Mouse (Mus musculus) forebrain, embryonic 14.5 days (tissue): ENCODE measurements around the gene Dnah14. TPM values are rescaled to one million over a fixed set of nuclear protein-coding genes. Genes with fewer than 3 reads are reported as not detected.

Source experiments
- ATAC-seq: fragments of 200-750 bp; cut with Nextera tagmentation; 2 replicates; pipeline ENCODE4 v1.8.0; 2017; ENCODE audit warnings: mild to moderate bottlenecking, moderate library complexity
- DNase-seq: peaks from one replicate; pipeline ENCODE4 v3.0.0-alpha.2; 2015; ENCODE audit warnings: low spot score
- H3K27ac ChIP-seq: fragments of 300-500 bp; sonication (generic); 2 replicates; pipeline ENCODE4 v1.5.1; 2014; ENCODE audit warnings: low read depth, mild to moderate bottlenecking, control low read depth, low read length, moderate library complexity
- H3K27me3 ChIP-seq: fragments of 300-500 bp; sonication (generic); replicated peaks from 2 replicates; pipeline ENCODE4 v1.6.1; 2014; ENCODE audit warnings: low read length, control low read depth, mixed read lengths; ENCODE audit not compliant: control insufficient read depth, insufficient read depth
- H3K36me3 ChIP-seq: fragments of 300-500 bp; sonication (generic); 2 replicates; pipeline ENCODE4 v1.6.1; 2014; ENCODE audit warnings: low read length, control low read depth; ENCODE audit not compliant: control insufficient read depth, insufficient read depth
- H3K4me1 ChIP-seq: fragments of 300-500 bp; sonication (generic); 2 replicates; pipeline ENCODE4 v1.6.1; 2014; ENCODE audit warnings: antibody characterized with exemption, low read length, control low read depth; ENCODE audit not compliant: control insufficient read depth, insufficient read depth
- H3K4me2 ChIP-seq: fragments of 300-500 bp; sonication (generic); 2 replicates; pipeline ENCODE4 v1.6.1; 2014; ENCODE audit warnings: mild to moderate bottlenecking, control low read depth, low read length
- H3K4me3 ChIP-seq: fragments of 300-500 bp; sonication (generic); 2 replicates; pipeline ENCODE4 v1.5.1; 2014; ENCODE audit warnings: low read depth, low read length, control low read depth
- H3K9ac ChIP-seq: fragments of 300-500 bp; sonication (generic); 2 replicates; pipeline ENCODE4 v1.6.1; 2014; ENCODE audit warnings: mild to moderate bottlenecking, low read length, control low read depth, moderate library complexity
- H3K9me3 ChIP-seq: fragments of 300-500 bp; sonication (generic); replicated peaks from 2 replicates; pipeline ENCODE4 v1.6.1; 2016; ENCODE audit warnings: low read length, control low read depth, mixed read lengths; ENCODE audit not compliant: control insufficient read depth
- whole genome bisulfite sequencing: fragments of 180-500 bp; shearing (Covaris S2); extraction: QIAGEN DNeasy Blood & Tissue Kit; methylation state at CpG from one replicate; pipeline ENCODE4 v1.1.7; 2014; 5-methylcytosine and 5-hydroxymethylcytosine counted together
- polyA plus RNA-seq: library from polyadenylated mRNA; unstranded; fragments of >200 nt; fragmentation: Nextera tagmentation; extraction: Ambion mirVana; gene quantifications from 2 replicates; pipeline ENCODE4 v1.2.1, GENCODE M21; 2014

The Dnah14 gene
- polyA plus RNA-seq, 1 experiment from 2014 or later = 1.2 TPM

GRCm38 (mm10) chr1:181569447-181569846 is 6.9 kb upstream of the Dnah14 start:
- DNase-seq (no peak), ATAC-seq (no peak)
- 77% methylated on average over 9 of the region's 9 CpGs for WGBS
- Histone ChIP-seq H3K4me2 (no peak overlapping the region), H3K4me1 (no peaks in the 10 kb centered on the region), H3K27ac (no peak overlapping the region), H3K4me3 (no peak overlapping the region), H3K36me3 (no peaks in the 10 kb centered on the region), H3K9me3 (no peaks in the 10 kb centered on the region), H3K27me3 (no peaks in the 10 kb centered on the region), H3K9ac (no peak overlapping the region)

DNA sequence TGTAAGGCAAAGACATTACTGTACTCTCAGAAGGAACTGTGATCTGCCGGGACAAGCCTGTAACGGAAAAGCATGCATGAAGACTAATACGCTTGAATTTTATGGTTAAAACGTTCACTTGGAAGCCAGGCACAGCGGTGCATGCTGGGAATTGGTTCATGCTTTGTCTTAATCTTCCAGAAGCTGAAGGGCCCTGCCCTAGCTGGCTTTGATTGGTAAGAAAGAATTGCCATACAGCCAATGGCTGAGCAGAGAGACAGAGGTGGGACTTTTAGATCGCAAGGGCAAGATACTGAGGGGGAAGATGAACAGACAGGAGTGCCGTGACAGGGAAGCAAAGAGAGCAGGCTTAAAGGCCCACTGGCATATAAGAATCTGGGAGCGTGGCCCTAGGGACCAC is 6.8 kb downstream of the Dnah14 start:
- H3K27ac ChIP-seq = no peak overlapping the region
- H3K9me3 ChIP-seq = no peaks in the 10 kb centered on the region
- H3K36me3 ChIP-seq = no peaks in the 10 kb centered on the region
- H3K4me1 ChIP-seq = no peaks in the 10 kb centered on the region
- DNase-seq (peak; percentile 12), ATAC-seq (no peak)
- no peak overlapping the region for H3K9ac ChIP-seq
- H3K27me3 ChIP-seq = no peaks in the 10 kb centered on the region
- no peak overlapping the region for H3K4me2 ChIP-seq
- 67% methylated on average over 8 of the region's 8 CpGs for WGBS
- no peak overlapping the region for H3K4me3 ChIP-seq

- Histone ChIP-seq H3K4me3 (no peak overlapping the region), H3K9me3 (no peaks in the 10 kb centered on the region), H3K9ac (no peak overlapping the region), H3K4me1 (no peaks in the 10 kb centered on the region), H3K36me3 (no peaks in the 10 kb centered on the region), H3K27me3 (no peaks in the 10 kb centered on the region), H3K4me2 (no peak overlapping the region), H3K27ac (no peak overlapping the region)
- ATAC-seq (no peak), DNase-seq (no peak)
- WGBS = 90% methylated on average over 6 of the region's 6 CpGs
These were observed 12.8 kb downstream of the Dnah14 start for GRCm38 (mm10) chr1:181589116-181589515.

- no peak overlapping the region for H3K4me3 ChIP-seq
- H3K9ac ChIP-seq = no peak overlapping the region
- DNase-seq (no peak), ATAC-seq (no peak)
- no peaks in the 10 kb centered on the region for H3K4me1 ChIP-seq
- no peaks in the 10 kb centered on the region for H3K36me3 ChIP-seq
- no peak overlapping the region for H3K27ac ChIP-seq
- H3K4me2 ChIP-seq = no peak overlapping the region
- no peaks in the 10 kb centered on the region for H3K9me3 ChIP-seq
- 56% methylated on average over 4 of the region's 4 CpGs for WGBS
- H3K27me3 ChIP-seq = no peaks in the 10 kb centered on the region
These were observed 23.0 kb downstream of the Dnah14 start for GRCm38 (mm10) chr1:181599376-181599775.

- H3K9ac ChIP-seq = no peak overlapping the region
- ATAC-seq = no peak
- no peaks in the 10 kb centered on the region for H3K27me3 ChIP-seq
- no peak overlapping the region for H3K27ac ChIP-seq
- H3K4me3 ChIP-seq = no peak overlapping the region
- no peak for DNase-seq
- H3K4me2 ChIP-seq = no peak overlapping the region
- WGBS = 80% methylated on average over 3 of the region's 3 CpGs
- 0 out of 2 replicates have a peak, but pooled peaks cover 3% of the 10 kb centered on the region for H3K4me1 ChIP-seq
- no peaks in the 10 kb centered on the region for H3K9me3 ChIP-seq
- H3K36me3 ChIP-seq = no peaks in the 10 kb centered on the region
These were observed 34.8 kb downstream of the Dnah14 start for GRCm38 (mm10) chr1:181611118-181611517.

- Histone ChIP-seq H3K9ac (no peak overlapping the region), H3K9me3 (no peaks in the 10 kb centered on the region), H3K36me3 (no peaks in the 10 kb centered on the region), H3K4me3 (no peak overlapping the region), H3K4me2 (no peak overlapping the region), H3K27ac (no peak overlapping the region), H3K4me1 (no peaks in the 10 kb centered on the region), H3K27me3 (no peaks in the 10 kb centered on the region)
- DNase-seq (peak; percentile 88), ATAC-seq (peak; percentile 73)
- 43% methylated on average over 11 of the region's 11 CpGs for WGBS
These were observed 39.6 kb downstream of the Dnah14 start for GRCm38 (mm10) chr1:181615866-181616491.

GRCm38 (mm10) chr1:181617332-181617731 is 41.0 kb downstream of the Dnah14 start:
- Histone ChIP-seq H3K9me3 (no peaks in the 10 kb centered on the region), H3K27me3 (no peaks in the 10 kb centered on the region), H3K4me2 (no peak overlapping the region), H3K36me3 (no peaks in the 10 kb centered on the region), H3K27ac (no peak overlapping the region), H3K4me1 (no peaks in the 10 kb centered on the region), H3K4me3 (no peak overlapping the region), H3K9ac (no peak overlapping the region)
- no peak for ATAC-seq
- WGBS = 50% methylated on average over 5 of the region's 5 CpGs
- DNase-seq = no peak

- no peak overlapping the region for H3K9ac ChIP-seq
- 48% methylated on average over 6 of the region's 6 CpGs for WGBS
These were observed 46.9 kb downstream of the Dnah14 start for GRCm38 (mm10) chr1:181623149-181623680.

DNA sequence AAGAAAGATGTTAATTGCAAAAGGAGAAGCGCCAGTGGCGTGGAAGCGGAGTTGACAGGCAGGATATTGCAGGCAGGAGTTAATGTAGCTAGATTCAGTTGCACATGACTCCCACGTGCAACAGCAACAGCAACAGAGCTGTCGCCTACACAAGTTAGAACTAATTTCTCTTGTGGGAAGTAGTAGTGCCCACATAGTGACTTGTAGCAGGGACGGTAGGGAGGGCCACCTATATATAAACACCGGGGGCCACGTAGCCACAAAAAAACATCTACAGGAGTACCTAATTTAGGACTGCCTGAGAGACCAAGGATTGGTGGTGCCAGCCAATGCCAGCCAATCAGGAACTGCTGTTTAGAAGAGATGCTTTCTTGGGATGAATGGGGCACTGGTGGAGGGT is 48.5 kb downstream of the Dnah14 start:
- DNase-seq (no peak), ATAC-seq (no peak)
- Histone ChIP-seq H3K9me3 (no peaks in the 10 kb centered on the region), H3K27ac (no peak overlapping the region), H3K4me2 (no peak overlapping the region), H3K4me1 (no peaks in the 10 kb centered on the region), H3K4me3 (no peak overlapping the region), H3K27me3 (no peaks in the 10 kb centered on the region), H3K9ac (no peak overlapping the region), H3K36me3 (no peaks in the 10 kb centered on the region)
- 91% methylated on average over 8 of the region's 8 CpGs for WGBS

More at GRCm38 (mm10) chr1:181623149-181623680, 46.9 kb downstream of the Dnah14 start:
- H3K9me3 ChIP-seq = no peaks in the 10 kb centered on the region
- ATAC-seq (no peak), DNase-seq (no peak)
- H3K36me3 ChIP-seq = no peaks in the 10 kb centered on the region
- H3K4me2 ChIP-seq = no peak overlapping the region
- H3K4me3 ChIP-seq = no peak overlapping the region
- no peaks in the 10 kb centered on the region for H3K27me3 ChIP-seq
- no peaks in the 10 kb centered on the region for H3K4me1 ChIP-seq
- H3K27ac ChIP-seq = no peak overlapping the region
